Mouse (Mus musculus) induced T-regulatory cell, adult 2 months (primary cell): ENCODE results near the gene Iqcc.

Source experiments
- DNase-seq: peaks from one replicate; pipeline ENCODE4 v3.0.0-alpha.2; 2012; ENCODE audit warnings: low read depth

Gene Iqcc

GRCm38 (mm10) chr4:129622120-129622802, 3.4 kb upstream of the Iqcc start:
- no peak for DNase-seq

GRCm38 (mm10) chr4:129621283-129621841, 2.5 kb upstream of the Iqcc start:
- DNase-seq, result peak; percentile 61

- peak; percentile 54 for DNase-seq
Observed at GRCm38 (mm10) chr4:129620419-129621282, 1.8 kb upstream of the Iqcc start.

- no peak for DNase-seq
Observed at GRCm38 (mm10) chr4:129618031-129618430, 868 bp downstream of the Iqcc start.

- no peak for DNase-seq
Observed at GRCm38 (mm10) chr4:129617121-129617641, 1.7 kb downstream of the Iqcc start.

- no peak for DNase-seq
Observed at GRCm38 (mm10) chr4:129616631-129617030, 2.3 kb downstream of the Iqcc start.

GRCm38 (mm10) chr4:129615801-129616290, 3.1 kb downstream of the Iqcc start:
- no peak for DNase-seq

- no peak for DNase-seq
Observed at GRCm38 (mm10) chr4:129614093-129614492, 4.8 kb downstream of the Iqcc start, which contains the start of gene Dcdc2b. Gene Dcdc2b (minus strand): TSS chr4:129614257.

GRCm38 (mm10) chr4:129610472-129610871, 8.4 kb downstream of the Iqcc start:
- no peak for DNase-seq

GRCm38 (mm10) chr4:129610026-129610425, 8.9 kb downstream of the Iqcc start:
- peak; percentile 59 for DNase-seq

- DNase-seq, result peak; percentile 48
Observed at GRCm38 (mm10) chr4:129609139-129609631, 9.7 kb downstream of the Iqcc start.

GRCm38 (mm10) chr4:129608426-129609025, 10.4 kb downstream of the Iqcc start:
- DNase-seq, result peak; percentile 93

- peak; percentile 93 for DNase-seq
Observed at GRCm38 (mm10) chr4:129600233-129601158, 18.4 kb downstream of the Iqcc start, which contains the start of the genes Eif3i and Tmem234. Gene Eif3i (minus strand): TSS chr4:129600648. Gene Tmem234 (plus strand): TSS chr4:129600668.

- DNase-seq, result no peak
Observed at GRCm38 (mm10) chr4:129588865-129589264, 30.0 kb downstream of the Iqcc start.

- no peak for DNase-seq
Observed at GRCm38 (mm10) chr4:129586943-129587342, 32.0 kb downstream of the Iqcc start.

- no peak for DNase-seq
Observed at GRCm38 (mm10) chr4:129585773-129586172, 33.1 kb downstream of the Iqcc start.

GRCm38 (mm10) chr4:129584884-129585608, 33.9 kb downstream of the Iqcc start:
- DNase-seq, result peak; percentile 93

- DNase-seq, result peak; percentile 68
Observed at GRCm38 (mm10) chr4:129584370-129584769, 34.5 kb downstream of the Iqcc start.

- DNase-seq, result peak; percentile 37
Observed at GRCm38 (mm10) chr4:129582251-129582650, 36.6 kb downstream of the Iqcc start.

- DNase-seq, result peak; percentile 93
Observed at GRCm38 (mm10) chr4:129580347-129580746, 38.6 kb downstream of the Iqcc start.
